Mouse (Mus musculus) neural tube, embryonic 14.5 days (tissue): ENCODE measurements at regions not wholly inside any gene's neighbourhood (a gene's known extent, or its start where the extent isn't known, plus 50 kb on each side); places are given as distances from the start of the nearest gene placed in this dataset.

Source experiments
- ATAC-seq: fragments of 200-750 bp; cut with Nextera tagmentation; 2 replicates; pipeline ENCODE4 v1.8.0; 2017; ENCODE audit warnings: low read depth, mild to moderate bottlenecking, moderate TSS enrichment, moderate library complexity
- H3K27ac ChIP-seq: fragments of 300-500 bp; sonication (generic); 2 replicates; pipeline ENCODE4 v1.5.1; 2014; ENCODE audit warnings: low read depth, mild to moderate bottlenecking, control low read depth, low read length, moderate library complexity, mixed read lengths
- H3K27me3 ChIP-seq: fragments of 300-500 bp; sonication (generic); 2 replicates; pipeline ENCODE4 v1.6.1; 2014; ENCODE audit warnings: low read length; ENCODE audit not compliant: control insufficient read depth, insufficient read depth
- H3K36me3 ChIP-seq: fragments of 300-500 bp; sonication (generic); 2 replicates; pipeline ENCODE4 v1.6.1; 2014; ENCODE audit warnings: low read length, mixed read lengths; ENCODE audit not compliant: control insufficient read depth, insufficient read depth
- H3K4me1 ChIP-seq: fragments of 300-500 bp; sonication (generic); 2 replicates; pipeline ENCODE4 v1.6.1; 2014; ENCODE audit warnings: low read length; ENCODE audit not compliant: control insufficient read depth, insufficient read depth
- H3K4me2 ChIP-seq: fragments of 300-500 bp; sonication (generic); 2 replicates; pipeline ENCODE4 v1.6.1; 2014; ENCODE audit warnings: mild to moderate bottlenecking, low read depth, low read length, control low read depth
- H3K4me3 ChIP-seq: fragments of 300-500 bp; sonication (generic); 2 replicates; pipeline ENCODE4 v1.5.1; 2014; ENCODE audit warnings: low read depth, low read length, control low read depth, mixed read lengths
- H3K9ac ChIP-seq: fragments of 300-500 bp; sonication (generic); replicated peaks from 2 replicates; pipeline ENCODE4 v1.6.1; 2014; ENCODE audit warnings: low read depth, mild to moderate bottlenecking, control low read depth, low read length, mixed read lengths
- H3K9me3 ChIP-seq: fragments of 300-500 bp; sonication (generic); 2 replicates; pipeline ENCODE4 v1.6.1; 2016; ENCODE audit warnings: low read length; ENCODE audit not compliant: control insufficient read depth
- WGBS: fragments of 180-500 bp; shearing (Covaris S2); extraction: QIAGEN DNeasy Blood & Tissue Kit; methylation state at CpG from one replicate; pipeline ENCODE4 v1.1.7; 2014; 5-methylcytosine and 5-hydroxymethylcytosine counted together

- ATAC-seq = no peak
- H3K4me1 ChIP-seq = no peaks in the 10 kb centered on the region
- 64% methylated on average over 4 of the region's 4 CpGs for WGBS
- no peak overlapping the region for H3K4me3 ChIP-seq
- no peak overlapping the region for H3K9ac ChIP-seq
- no peak overlapping the region for H3K4me2 ChIP-seq
- H3K27ac ChIP-seq = no peak overlapping the region
- H3K27me3 ChIP-seq = no peaks in the 10 kb centered on the region
- no peaks in the 10 kb centered on the region for H3K36me3 ChIP-seq
- H3K9me3 ChIP-seq = no peaks in the 10 kb centered on the region
Observed at GRCm38 (mm10) chr5:85793148-85793547, 272.2 kb downstream of the Cenpc1 start.

- no peak overlapping the region for H3K27ac ChIP-seq
- no peaks in the 10 kb centered on the region for H3K9me3 ChIP-seq
- H3K36me3 ChIP-seq = no peaks in the 10 kb centered on the region
- 15% methylated on average over 8 of the region's 8 CpGs for WGBS
- H3K27me3 ChIP-seq = no peaks in the 10 kb centered on the region
- H3K4me3 ChIP-seq = no peak overlapping the region
- H3K4me1 ChIP-seq = peaks cover 3% of the 10 kb centered on the region; the same call in 1 of the 2 replicates
- H3K4me2 ChIP-seq = no peak overlapping the region
- ATAC-seq = peak; percentile 95
- no peak overlapping the region for H3K9ac ChIP-seq
Observed at GRCm38 (mm10) chr5:85780730-85781454, 284.5 kb downstream of the Cenpc1 start.

- Histone ChIP-seq H3K4me1 (peaks cover 3% of the 10 kb centered on the region; the same call in 1 of the 2 replicates), H3K27ac (no peak overlapping the region), H3K4me2 (no peak overlapping the region), H3K4me3 (no peak overlapping the region), H3K9ac (no peak overlapping the region), H3K9me3 (no peaks in the 10 kb centered on the region), H3K36me3 (no peaks in the 10 kb centered on the region), H3K27me3 (no peaks in the 10 kb centered on the region)
- 35% methylated on average over 5 of the region's 5 CpGs for WGBS
- ATAC-seq = no peak
Observed at GRCm38 (mm10) chr5:85780017-85780416, 285.4 kb downstream of the Cenpc1 start.

GRCm38 (mm10) chr5:85779205-85779604 is 286.2 kb downstream of the Cenpc1 start:
- 55% methylated on average over 4 of the region's 4 CpGs for WGBS
- no peak for ATAC-seq
- Histone ChIP-seq H3K9ac (no peak overlapping the region), H3K36me3 (no peaks in the 10 kb centered on the region), H3K27me3 (no peaks in the 10 kb centered on the region), H3K4me1 (peaks cover 3% of the 10 kb centered on the region; the same call in 1 of the 2 replicates), H3K9me3 (no peaks in the 10 kb centered on the region), H3K4me3 (no peak overlapping the region), H3K4me2 (no peak overlapping the region), H3K27ac (no peak overlapping the region)

- Histone ChIP-seq H3K9me3 (no peaks in the 10 kb centered on the region), H3K27ac (no peak overlapping the region), H3K9ac (no peak overlapping the region), H3K36me3 (no peaks in the 10 kb centered on the region), H3K27me3 (no peaks in the 10 kb centered on the region), H3K4me3 (no peak overlapping the region), H3K4me2 (no peak overlapping the region), H3K4me1 (no peaks in the 10 kb centered on the region)
- WGBS = 86% methylated on average over 4 of the region's 4 CpGs
- ATAC-seq = no peak
Observed at GRCm38 (mm10) chr5:85772660-85773059, 292.7 kb downstream of the Cenpc1 start.

- Histone ChIP-seq H3K4me2 (no peak overlapping the region), H3K9me3 (no peaks in the 10 kb centered on the region), H3K4me3 (no peak overlapping the region), H3K27ac (no peak overlapping the region), H3K9ac (no peak overlapping the region), H3K27me3 (no peaks in the 10 kb centered on the region), H3K4me1 (no peaks in the 10 kb centered on the region), H3K36me3 (no peaks in the 10 kb centered on the region)
- 61% methylated on average over 4 of the region's 4 CpGs for WGBS
- ATAC-seq = no peak
Observed at GRCm38 (mm10) chr5:85772086-85772485, 293.3 kb downstream of the Cenpc1 start.

GRCm38 (mm10) chr5:85767157-85767556 is 298.2 kb downstream of the Cenpc1 start:
- no peak for ATAC-seq
- no peaks in the 10 kb centered on the region for H3K36me3 ChIP-seq

GRCm38 (mm10) chr5:85756716-85757115 is 308.7 kb downstream of the Cenpc1 start:
- Histone ChIP-seq H3K9me3 (no peaks in the 10 kb centered on the region), H3K4me1 (peaks cover 3% of the 10 kb centered on the region; the same call in 1 of the 2 replicates), H3K9ac (no peak overlapping the region), H3K36me3 (no peaks in the 10 kb centered on the region), H3K27ac (no peak overlapping the region), H3K4me2 (no peak overlapping the region), H3K27me3 (no peaks in the 10 kb centered on the region), H3K4me3 (no peak overlapping the region)
- 79% methylated on average over 8 of the region's 8 CpGs for WGBS
- no peak for ATAC-seq

More at GRCm38 (mm10) chr5:85767157-85767556, 298.2 kb downstream of the Cenpc1 start:
- WGBS = 89% methylated on average over 3 of the region's 3 CpGs
- H3K9ac ChIP-seq = no peak overlapping the region
- no peak overlapping the region for H3K4me2 ChIP-seq
- no peaks in the 10 kb centered on the region for H3K27me3 ChIP-seq
- H3K4me3 ChIP-seq = no peak overlapping the region
- H3K4me1 ChIP-seq = no peaks in the 10 kb centered on the region
- no peaks in the 10 kb centered on the region for H3K9me3 ChIP-seq
- H3K27ac ChIP-seq = no peak overlapping the region

GRCm38 (mm10) chr5:85754227-85754626 is 311.2 kb downstream of the Cenpc1 start:
- 71% methylated on average over 12 of the region's 12 CpGs for WGBS
- Histone ChIP-seq H3K4me2 (no peak overlapping the region), H3K27ac (no peak overlapping the region)

More at GRCm38 (mm10) chr5:85754227-85754626, 311.2 kb downstream of the Cenpc1 start:
- no peaks in the 10 kb centered on the region for H3K27me3 ChIP-seq
- no peaks in the 10 kb centered on the region for H3K36me3 ChIP-seq
- H3K4me3 ChIP-seq = no peak overlapping the region
- no peak overlapping the region for H3K9ac ChIP-seq
- ATAC-seq = no peak
- H3K4me1 ChIP-seq = peaks cover 3% of the 10 kb centered on the region; the same call in 1 of the 2 replicates
- no peaks in the 10 kb centered on the region for H3K9me3 ChIP-seq
